Mouse (Mus musculus) kidney, embryonic 16.5 days (tissue): ENCODE measurements around the gene Tmem210. TPM values are rescaled to one million over a fixed set of nuclear protein-coding genes. Genes with fewer than 3 reads are reported as not detected.

Experiments
- ATAC-seq: fragments of 200-750 bp; cut with Nextera tagmentation; 2 replicates; pipeline ENCODE4 v1.8.0; 2017; ENCODE audit warnings: moderate TSS enrichment; ENCODE audit not compliant: low FRiP score, low TSS enrichment
- H3K27ac ChIP-seq: fragments of 300-500 bp; sonication (generic); 2 replicates; pipeline ENCODE4 v1.5.1; 2014; ENCODE audit warnings: low read length
- H3K27me3 ChIP-seq: fragments of 300-500 bp; sonication (generic); 2 replicates; pipeline ENCODE4 v1.6.1; 2014; ENCODE audit warnings: low read length, control low read depth, mixed read lengths; ENCODE audit not compliant: insufficient read depth
- H3K36me3 ChIP-seq: fragments of 300-500 bp; sonication (generic); 2 replicates; pipeline ENCODE4 v1.6.1; 2014; ENCODE audit warnings: low read length, control low read depth, mixed read lengths; ENCODE audit not compliant: insufficient read depth
- H3K4me1 ChIP-seq: fragments of 300-500 bp; sonication (generic); 2 replicates; pipeline ENCODE4 v1.6.1; 2014; ENCODE audit warnings: low read length, control low read depth, mixed read lengths; ENCODE audit not compliant: insufficient read depth
- H3K4me2 ChIP-seq: fragments of 300-500 bp; sonication (generic); replicated peaks from 2 replicates; pipeline ENCODE4 v1.6.1; 2014; ENCODE audit warnings: low read depth, low read length
- H3K4me3 ChIP-seq: fragments of 300-500 bp; sonication (generic); 2 replicates; pipeline ENCODE4 v1.5.1; 2014; ENCODE audit warnings: mild to moderate bottlenecking, low read length
- H3K9ac ChIP-seq: fragments of 300-500 bp; sonication (generic); replicated peaks from 2 replicates; pipeline ENCODE4 v1.6.1; 2014; ENCODE audit warnings: low read length
- H3K9me3 ChIP-seq: fragments of 300-500 bp; sonication (generic); 2 replicates; pipeline ENCODE4 v1.6.1; 2016; ENCODE audit warnings: low read length, control low read depth
- WGBS: fragments of 180-500 bp; shearing (Covaris S2); extraction: QIAGEN DNeasy Blood & Tissue Kit; methylation state at CpG from one replicate; pipeline ENCODE4 v1.1.7; 2014; 5-methylcytosine and 5-hydroxymethylcytosine counted together
- polyA plus RNA-seq: library from polyadenylated mRNA; unstranded; fragments of >200 nt; fragmentation: Nextera tagmentation; extraction: Ambion mirVana; gene quantifications from 2 replicates; pipeline ENCODE4 v1.2.1, GENCODE M21; 2015

The Tmem210 gene
- polyA plus RNA-seq, 1 experiment from 2014 or later = not detected

DNA sequence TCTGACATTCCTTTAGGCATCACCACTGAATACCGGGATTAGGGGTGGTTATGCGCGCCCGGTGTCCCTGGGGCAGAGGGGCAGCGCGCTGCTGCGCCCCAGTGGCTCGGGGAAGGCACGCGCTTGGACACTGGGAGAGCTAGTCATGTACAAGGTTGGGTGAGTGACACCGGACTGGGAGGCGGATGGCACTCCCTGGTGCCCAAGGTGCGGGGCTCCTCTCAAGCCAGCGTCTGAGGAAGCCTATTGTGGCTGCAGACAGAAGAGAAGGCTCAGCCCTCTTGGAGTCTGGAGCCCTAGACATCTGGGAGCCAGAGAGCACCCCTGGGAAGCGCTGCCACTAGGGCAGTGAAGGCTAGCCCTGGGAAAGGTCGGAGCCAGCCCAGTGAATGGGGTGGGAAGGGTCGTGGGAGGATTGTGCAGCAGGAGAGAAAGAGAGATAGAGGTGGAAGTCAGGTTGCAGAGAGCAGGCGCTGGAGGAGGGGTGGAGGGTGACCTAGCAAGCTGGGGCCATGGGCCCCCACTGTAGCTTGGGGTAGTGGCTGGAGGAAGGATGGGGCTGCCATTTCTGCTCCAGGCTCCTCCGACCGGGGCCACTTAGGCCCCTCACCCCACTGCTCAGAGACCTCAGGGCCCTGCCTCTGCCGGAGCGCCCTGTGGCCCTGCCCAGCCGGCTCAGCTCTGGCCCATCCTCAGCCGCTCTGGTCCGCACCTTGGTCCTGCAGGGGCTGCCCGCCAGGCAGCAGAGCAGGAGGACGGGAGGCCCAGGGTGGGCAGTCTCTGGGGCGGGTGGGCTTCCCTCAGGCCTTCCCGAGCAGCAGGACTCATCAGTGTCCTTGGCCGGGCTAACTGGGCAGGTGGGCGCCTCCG is 3.5 kb downstream of the Tmem210 start:
- Histone ChIP-seq H3K4me2 (peak overlapping the region; percentile 57), H3K9me3 (no peaks in the 10 kb centered on the region), H3K27ac (no peak overlapping the region), H3K9ac (no peak overlapping the region), H3K4me1 (peaks cover 24% of the 10 kb centered on the region), H3K36me3 (no peaks in the 10 kb centered on the region), H3K27me3 (peaks cover 62% of the 10 kb centered on the region), H3K4me3 (peak overlapping the region; percentile 38)
- WGBS = 6% methylated on average over 30 of the region's 32 CpGs
- ATAC-seq = no peak

DNA sequence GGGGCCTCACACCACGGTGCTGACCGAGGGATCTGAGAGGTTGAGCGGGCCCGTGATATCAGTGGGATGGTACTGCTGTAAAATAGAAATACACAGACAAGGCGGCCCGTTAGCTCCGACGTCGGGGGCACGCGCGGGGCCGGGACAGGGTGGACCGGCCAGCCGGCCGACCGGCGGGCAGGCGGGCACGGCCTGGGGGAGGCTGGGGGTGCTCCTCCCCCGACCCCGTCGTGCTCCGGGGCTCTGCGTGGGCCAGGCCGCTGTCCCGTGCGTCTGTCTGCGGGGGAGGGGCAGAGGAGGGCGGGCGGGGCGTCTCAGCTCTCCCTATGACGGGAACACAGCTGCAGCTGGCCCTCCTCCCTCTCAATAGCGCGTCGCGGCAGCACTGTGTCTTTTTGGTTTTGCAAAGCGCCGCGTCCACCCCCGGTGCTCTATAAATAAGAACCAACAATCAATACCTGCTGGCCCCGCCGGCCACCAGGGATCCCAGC is 4.2 kb downstream of the Tmem210 start:
- Histone ChIP-seq H3K4me1 (peaks cover 24% of the 10 kb centered on the region), H3K27ac (no peak overlapping the region), H3K9ac (0 out of 2 replicates have a peak overlapping the region, but pooled peaks have one; percentile 41), H3K4me3 (peak overlapping the region; percentile 38), H3K36me3 (no peaks in the 10 kb centered on the region), H3K27me3 (peaks cover 62% of the 10 kb centered on the region), H3K4me2 (peak overlapping the region; percentile 57), H3K9me3 (no peaks in the 10 kb centered on the region)
- ATAC-seq = peak; percentile 46
- 3% methylated on average over 32 of the region's 43 CpGs for WGBS

DNA sequence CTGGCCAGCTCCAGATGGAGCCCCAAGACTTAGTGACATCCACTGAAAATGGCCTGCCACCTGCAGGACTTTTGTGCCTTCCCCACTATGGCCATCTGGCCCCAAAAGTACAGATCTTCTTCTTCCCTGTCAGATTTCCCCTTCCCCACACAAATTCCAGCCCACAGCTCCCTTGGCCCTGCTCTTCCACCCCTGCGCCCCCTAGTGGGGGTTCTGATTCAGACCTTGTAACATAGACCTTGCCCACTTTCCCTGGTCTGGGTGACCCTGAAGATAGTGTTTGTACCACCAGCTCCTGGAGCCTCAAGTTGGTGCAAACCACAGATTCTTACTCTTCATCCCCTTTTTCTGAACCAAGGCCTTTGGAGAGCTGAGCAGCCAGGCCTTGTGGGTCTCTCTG is 4.9 kb downstream of the Tmem210 start:
- Histone ChIP-seq H3K4me1 (peaks cover 24% of the 10 kb centered on the region), H3K27me3 (peaks cover 62% of the 10 kb centered on the region), H3K27ac (no peak overlapping the region), H3K4me2 (no peak overlapping the region), H3K9ac (no peak overlapping the region), H3K36me3 (no peaks in the 10 kb centered on the region), H3K4me3 (no peak overlapping the region; the same call in 1 of the 2 replicates), H3K9me3 (no peaks in the 10 kb centered on the region)
- ATAC-seq = no peak
- 0% methylated on average over 1 of the region's 1 CpGs for WGBS

DNA sequence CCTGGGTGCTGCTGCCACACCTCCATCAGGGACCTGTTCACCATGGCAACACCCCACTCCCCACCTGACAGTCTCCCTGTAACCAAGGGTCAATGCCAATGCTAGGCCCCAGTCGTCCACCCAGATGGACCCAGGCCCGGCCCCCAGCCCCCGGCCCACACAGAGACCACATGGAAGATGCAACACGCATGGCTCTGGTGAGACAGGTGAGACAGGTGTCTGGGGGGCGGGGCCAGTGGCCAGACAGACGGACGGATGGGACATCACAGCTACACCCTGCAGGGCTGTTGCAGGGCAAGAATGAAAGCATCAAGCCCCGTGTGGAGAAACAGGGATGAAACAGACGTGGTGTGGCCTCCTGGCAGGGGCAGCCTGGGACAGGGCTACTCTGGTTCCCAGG is 5.8 kb downstream of the Tmem210 start:
- no peaks in the 10 kb centered on the region for H3K36me3 ChIP-seq
- 70% methylated on average over 9 of the region's 9 CpGs for WGBS
- no peak for ATAC-seq
- no peak overlapping the region for H3K27ac ChIP-seq
- no peak overlapping the region for H3K4me3 ChIP-seq
- peaks cover 24% of the 10 kb centered on the region for H3K4me1 ChIP-seq
- no peaks in the 10 kb centered on the region for H3K9me3 ChIP-seq
- H3K4me2 ChIP-seq = no peak overlapping the region
- no peak overlapping the region for H3K9ac ChIP-seq
- H3K27me3 ChIP-seq = peaks cover 53% of the 10 kb centered on the region

DNA sequence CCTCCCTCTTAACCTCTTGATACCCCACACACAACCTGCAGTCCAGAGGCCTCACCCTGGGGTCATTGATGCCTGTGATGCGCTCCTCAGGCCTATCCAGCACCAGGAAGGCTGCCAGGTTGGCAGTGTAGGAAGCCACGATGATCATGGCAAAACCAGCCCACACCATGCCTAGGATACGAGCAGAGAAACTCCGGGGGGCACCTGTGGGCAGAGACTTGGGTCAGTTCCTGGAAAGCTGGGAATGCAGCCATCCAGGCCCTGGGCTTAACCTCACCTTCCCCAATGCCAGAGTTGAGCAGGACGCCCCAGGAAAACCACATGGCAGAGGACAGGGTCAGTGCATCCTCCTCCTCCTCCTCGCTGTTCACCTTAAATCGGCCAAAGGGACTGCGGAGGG is 9.1 kb downstream of the Tmem210 start:
- peaks cover 7% of the 10 kb centered on the region for H3K4me1 ChIP-seq
- peaks cover 19% of the 10 kb centered on the region for H3K27me3 ChIP-seq
- no peak overlapping the region for H3K27ac ChIP-seq
- ATAC-seq = no peak
- H3K4me3 ChIP-seq = no peak overlapping the region
- H3K9ac ChIP-seq = no peak overlapping the region
- 73% methylated on average over 6 of the region's 8 CpGs for WGBS
- H3K9me3 ChIP-seq = no peaks in the 10 kb centered on the region
- no peaks in the 10 kb centered on the region for H3K36me3 ChIP-seq
- no peak overlapping the region for H3K4me2 ChIP-seq

DNA sequence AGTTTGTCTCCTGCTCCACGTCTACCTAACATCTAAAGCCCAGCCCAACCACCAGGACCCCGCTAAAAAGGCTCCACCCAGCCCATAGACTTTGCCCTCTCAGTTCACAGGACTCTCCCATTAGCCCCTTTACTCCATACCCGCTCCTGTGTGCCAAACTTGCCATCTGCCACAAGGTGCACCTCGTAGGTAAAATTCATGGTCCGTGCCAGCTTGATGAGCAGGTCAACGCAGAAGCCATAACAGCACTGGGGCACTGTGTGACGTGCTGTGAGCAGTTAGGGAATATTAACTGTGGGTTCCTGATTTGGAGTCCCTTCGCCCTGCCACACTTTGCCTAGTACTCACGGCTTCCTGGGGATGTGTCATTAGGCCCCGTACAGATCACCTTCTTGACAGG is 10.1 kb downstream of the Tmem210 start:
- Histone ChIP-seq H3K4me1 (no peaks in the 10 kb centered on the region), H3K27ac (no peak overlapping the region), H3K9ac (no peak overlapping the region), H3K4me3 (no peak overlapping the region), H3K9me3 (no peaks in the 10 kb centered on the region), H3K27me3 (peaks cover 10% of the 10 kb centered on the region; the same call in 1 of the 2 replicates), H3K4me2 (no peak overlapping the region), H3K36me3 (no peaks in the 10 kb centered on the region)
- WGBS = 80% methylated on average over 10 of the region's 10 CpGs
- ATAC-seq = no peak

DNA sequence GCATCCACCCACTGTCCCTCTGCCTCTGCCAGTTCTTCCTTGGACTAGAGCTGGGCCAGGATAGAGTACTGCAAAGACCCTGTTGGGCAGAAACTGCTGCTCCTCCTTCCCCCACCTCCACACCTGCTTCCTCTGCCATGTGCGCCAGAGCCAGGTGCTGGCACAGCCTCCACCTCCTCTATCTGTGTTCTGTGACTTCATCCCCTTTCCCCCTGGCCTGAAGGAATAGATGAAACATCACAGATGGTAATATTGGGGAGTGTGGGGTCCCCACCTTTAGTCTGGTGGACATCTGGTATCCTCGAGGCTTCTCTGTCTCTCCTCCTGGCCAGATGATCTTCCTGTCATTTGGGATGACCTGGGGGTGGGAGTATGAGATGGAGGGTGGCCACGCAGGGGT is 15.5 kb downstream of the Tmem210 start:
- WGBS = 66% methylated on average over 3 of the region's 3 CpGs

DNA sequence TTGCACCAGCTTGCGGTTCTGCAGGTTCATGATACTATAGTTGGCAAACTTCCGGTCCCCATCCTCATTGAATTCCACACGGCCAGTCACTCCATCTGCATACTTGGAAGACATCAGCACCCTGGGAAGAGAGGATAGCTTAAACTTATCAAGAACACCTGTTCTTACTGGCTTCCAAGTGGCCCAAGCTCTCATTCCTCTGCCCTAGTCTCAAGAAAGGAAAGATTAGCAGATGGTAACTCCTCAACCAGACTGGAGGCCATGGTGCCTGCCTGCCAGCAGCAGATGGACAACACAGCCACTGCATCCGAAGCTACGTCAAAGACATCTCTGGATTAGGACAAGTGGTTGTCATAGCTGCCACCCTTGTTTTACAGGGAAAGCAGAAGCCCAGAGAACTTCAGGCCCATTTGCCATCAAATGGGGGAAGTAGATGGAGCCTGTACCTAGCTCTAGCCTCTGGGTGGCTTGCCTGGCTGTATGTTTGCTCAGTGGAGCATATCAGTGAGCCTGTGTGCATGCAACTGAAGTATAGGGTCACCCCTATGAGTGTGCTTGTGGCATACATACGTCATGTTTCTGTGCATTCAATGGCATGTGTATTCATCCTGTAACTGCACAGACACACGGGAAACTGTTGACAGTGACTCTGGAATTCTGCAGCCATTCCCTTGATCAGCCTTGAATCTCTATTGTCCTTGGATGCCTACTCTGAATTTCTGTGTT is 16.1 kb downstream of the Tmem210 start:
- Histone ChIP-seq H3K27me3 (peaks cover 50% of the 10 kb centered on the region), H3K4me3 (no peak overlapping the region; the same call in 1 of the 2 replicates)
- 75% methylated on average over 7 of the region's 7 CpGs for WGBS

More for the DNA sequence above, 15.5 kb downstream of the Tmem210 start:
- no peak for ATAC-seq
- H3K9me3 ChIP-seq = no peaks in the 10 kb centered on the region
- peaks cover 44% of the 10 kb centered on the region for H3K27me3 ChIP-seq
- H3K4me1 ChIP-seq = peaks cover 3% of the 10 kb centered on the region; the same call in 1 of the 2 replicates
- no peak overlapping the region for H3K4me3 ChIP-seq
- no peaks in the 10 kb centered on the region for H3K36me3 ChIP-seq
- no peak overlapping the region for H3K4me2 ChIP-seq
- H3K27ac ChIP-seq = no peak overlapping the region
- H3K9ac ChIP-seq = no peak overlapping the region

DNA sequence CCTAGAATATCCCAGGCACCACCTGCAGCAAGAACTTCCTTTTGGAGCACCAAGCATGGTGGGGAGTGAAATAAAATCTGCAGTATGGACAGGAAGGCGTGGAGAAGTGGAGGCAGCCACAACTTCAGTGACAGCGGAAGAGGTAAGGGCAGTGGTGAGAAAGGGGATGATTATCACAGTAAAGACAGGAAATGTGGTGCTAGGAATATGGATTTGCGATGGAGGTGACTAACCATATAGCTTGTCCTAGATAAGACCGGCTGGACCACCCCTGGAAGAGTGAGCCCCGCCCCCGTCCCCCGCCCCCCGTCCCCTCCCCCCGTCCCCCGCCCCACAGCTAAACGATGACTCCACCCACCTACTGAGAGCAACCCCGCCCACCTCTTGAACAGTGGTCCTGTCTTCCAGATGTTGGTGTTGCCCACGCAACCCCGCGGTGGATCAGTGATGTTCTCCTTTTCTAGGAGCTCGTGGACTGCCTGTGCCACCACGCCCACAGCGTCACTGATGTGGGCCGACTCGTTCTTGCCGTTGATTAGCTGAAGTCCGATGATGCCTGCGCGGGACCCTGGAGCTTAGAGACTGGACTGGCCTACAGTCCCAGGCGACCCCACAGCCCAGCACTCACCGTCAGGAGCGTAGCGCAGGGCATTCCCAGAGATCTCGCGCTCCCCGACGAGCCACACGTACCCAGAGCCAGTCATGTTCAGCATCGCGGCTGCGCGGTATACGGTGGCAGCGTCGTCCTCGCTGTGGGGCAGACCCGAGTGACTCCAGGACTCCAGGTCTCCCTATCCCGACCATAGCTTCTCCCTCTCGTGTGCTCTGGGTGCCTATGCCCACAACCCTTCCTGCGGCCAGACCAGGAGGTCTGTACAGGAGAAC is 17.0 kb downstream of the Tmem210 start:
- Histone ChIP-seq H3K9me3 (no peaks in the 10 kb centered on the region), H3K9ac (peak overlapping the region; percentile 37; the same call in 1 of the 2 replicates), H3K27ac (no peak overlapping the region), H3K4me2 (peak overlapping the region; percentile 85), H3K4me1 (peaks cover 3% of the 10 kb centered on the region; the same call in 1 of the 2 replicates), H3K36me3 (no peaks in the 10 kb centered on the region), H3K27me3 (peaks cover 53% of the 10 kb centered on the region), H3K4me3 (peak overlapping the region; percentile 46)
- WGBS = 3% methylated on average over 42 of the region's 45 CpGs
- ATAC-seq = peak; percentile 71; the same call in 1 of the 2 replicates

More for the DNA sequence above, 16.1 kb downstream of the Tmem210 start:
- no peak overlapping the region; the same call in 1 of the 2 replicates for H3K4me2 ChIP-seq
- ATAC-seq = no peak
- no peaks in the 10 kb centered on the region for H3K36me3 ChIP-seq
- no peak overlapping the region for H3K27ac ChIP-seq
- H3K4me1 ChIP-seq = peaks cover 3% of the 10 kb centered on the region; the same call in 1 of the 2 replicates
- H3K9ac ChIP-seq = no peak overlapping the region
- H3K9me3 ChIP-seq = no peaks in the 10 kb centered on the region
